Mouse (Mus musculus) MEL (cell line): ENCODE results near the gene Fryl. TPM values are rescaled to one million over a fixed set of nuclear protein-coding genes. Genes with fewer than 3 reads are reported as not detected.

Experiments used
- DNase-seq: peaks from one replicate; pipeline ENCODE4 v3.0.0; 2011; ENCODE audit warnings: low read depth, low spot score
- H3K27ac ChIP-seq: 2 replicates; pipeline ENCODE4 v1.5.1; 2012; ENCODE audit warnings: low read depth, mild to moderate bottlenecking, control low read depth, low read length, moderate library complexity; ENCODE audit not compliant: control insufficient read depth
- H3K27me3 ChIP-seq, 2 experiments: fragments of 150-350 bp in 1 of 2; sonication (generic) in 1 of 2; 2 replicates each; pipeline ENCODE4 v1.6.1; 2012; ENCODE audit warnings: low read length in 2 of 2, mild to moderate bottlenecking in 2 of 2, improper control_type of control experiment in 1 of 2, moderate library complexity in 1 of 2; ENCODE audit not compliant: insufficient read depth in 2 of 2, control insufficient read depth in 1 of 2
- H3K36me3 ChIP-seq, 2 experiments: 2 replicates each; pipeline ENCODE4 v1.6.1; 2012 to 2014; ENCODE audit warnings: low read length in 2 of 2, improper control_type of control experiment in 1 of 2, inconsistent platforms in 1 of 2, mild to moderate bottlenecking in 1 of 2; ENCODE audit not compliant: insufficient read depth in 2 of 2, control insufficient read depth in 1 of 2
- H3K4me1 ChIP-seq, 2 experiments: fragments of 150-350 bp in 1 of 2; sonication (generic) in 1 of 2; 2 replicates each; pipeline ENCODE4 v1.6.1; 2012; ENCODE audit warnings: low read length in 2 of 2, improper control_type of control experiment in 1 of 2, mild to moderate bottlenecking in 1 of 2; ENCODE audit not compliant: insufficient read depth in 2 of 2, control insufficient read depth in 1 of 2
- H3K4me3 ChIP-seq, 2 experiments: fragments of 150-350 bp in 1 of 2; sonication (generic) in 1 of 2; 2 replicates each; pipeline ENCODE4 v1.5.1; 2012; ENCODE audit warnings: low read depth in 2 of 2, low read length in 2 of 2, mild to moderate bottlenecking in 2 of 2, moderate library complexity in 2 of 2, control low read depth in 1 of 2, improper control_type of control experiment in 1 of 2; ENCODE audit not compliant: control insufficient read depth in 1 of 2, insufficient read depth in 1 of 2
- H3K79me2 ChIP-seq: 2 replicates; pipeline ENCODE4 v1.6.1; 2012; ENCODE audit warnings: mild to moderate bottlenecking, low read length, moderate library complexity; ENCODE audit not compliant: control insufficient read depth, poor library complexity, insufficient read depth
- H3K9ac ChIP-seq: 2 replicates; pipeline ENCODE4 v1.6.1; 2012; ENCODE audit warnings: low read depth, mild to moderate bottlenecking, control low read depth, low read length, moderate library complexity; ENCODE audit not compliant: control insufficient read depth, poor library complexity, severe bottlenecking
- H3K9me3 ChIP-seq: fragments of 150-350 bp; sonication (generic); replicated peaks from 2 replicates; pipeline ENCODE4 v1.6.1; 2012; ENCODE audit warnings: mild to moderate bottlenecking, low read length, improper control_type of control experiment, moderate library complexity; ENCODE audit not compliant: insufficient read depth
- BHLHE40 ChIP-seq: IDR thresholded peaks from 2 replicates; pipeline ENCODE4 v1.6.1; 2012; ENCODE audit warnings: low read depth, mild to moderate bottlenecking, inconsistent platforms, low read length, improper control_type of control experiment, borderline replicate concordance
- CHD1 ChIP-seq: IDR thresholded peaks from 2 replicates; pipeline ENCODE4 v1.6.1; 2012; ENCODE audit warnings: low read depth, mild to moderate bottlenecking, inconsistent platforms, low read length, improper control_type of control experiment
- CHD2 ChIP-seq: IDR thresholded peaks from 2 replicates; pipeline ENCODE4 v1.6.1; 2011; ENCODE audit warnings: low read length, improper control_type of control experiment
- CTCF ChIP-seq, 3 experiments: IDR thresholded peaks in 2 of 3; conservative IDR thresholded peaks in 1 of 3; 2 replicates each; pipeline ENCODE4 v1.5.1; 2011 to 2012; ENCODE audit warnings: low read length in 3 of 3, low read depth in 2 of 3, mild to moderate bottlenecking in 2 of 3, improper control_type of control experiment in 1 of 3, inconsistent platforms in 1 of 3, mixed read lengths in 1 of 3, moderate library complexity in 1 of 3; ENCODE audit not compliant: control insufficient read depth in 1 of 3, insufficient read depth in 1 of 3, poor library complexity in 1 of 3, severe bottlenecking in 1 of 3
- E2F4 ChIP-seq: IDR thresholded peaks from 2 replicates; pipeline ENCODE4 v1.6.1; 2011; ENCODE audit warnings: low read depth, low read length, improper control_type of control experiment, borderline replicate concordance
- ELF1 ChIP-seq: IDR thresholded peaks from 2 replicates; pipeline ENCODE4 v1.6.1; 2014; ENCODE audit warnings: low read depth, mild to moderate bottlenecking, inconsistent platforms, low read length, improper control_type of control experiment, moderate library complexity
- EP300 ChIP-seq, 2 experiments: IDR thresholded peaks; 2 replicates each; pipeline ENCODE4 v1.6.1; 2011; ENCODE audit warnings: improper control_type of control experiment in 2 of 2, low read length in 2 of 2, low read depth in 1 of 2, mild to moderate bottlenecking in 1 of 2
- GABPA ChIP-seq: IDR thresholded peaks from 2 replicates; pipeline ENCODE4 v1.6.1; 2012; ENCODE audit warnings: low read depth, mild to moderate bottlenecking, inconsistent platforms, low read length, improper control_type of control experiment, moderate library complexity
- JUND ChIP-seq: IDR thresholded peaks from 2 replicates; pipeline ENCODE4 v1.6.1; 2011; ENCODE audit warnings: low read depth, mild to moderate bottlenecking, improper control_type of control experiment, low read length
- KAT2A ChIP-seq: conservative IDR thresholded peaks from 2 replicates; pipeline ENCODE4 v1.6.1; 2012; ENCODE audit warnings: low read depth, low read length, improper control_type of control experiment, inconsistent platforms
- MAFK ChIP-seq: IDR thresholded peaks from 2 replicates; pipeline ENCODE4 v1.6.1; 2011; ENCODE audit warnings: low read depth, mild to moderate bottlenecking, low read length, improper control_type of control experiment, borderline replicate concordance
- MAX ChIP-seq: IDR thresholded peaks from 2 replicates; pipeline ENCODE4 v1.6.1; 2011; ENCODE audit warnings: low read length, improper control_type of control experiment
- MEF2A ChIP-seq: IDR thresholded peaks from 2 replicates; pipeline ENCODE4 v1.6.1; 2014; ENCODE audit warnings: low read depth, mild to moderate bottlenecking, inconsistent platforms, low read length, improper control_type of control experiment; ENCODE audit not compliant: poor library complexity, insufficient replicate concordance, severe bottlenecking; ENCODE audit errors: extremely low read depth
- MXI1 ChIP-seq: IDR thresholded peaks from 2 replicates; pipeline ENCODE4 v1.6.1; 2011; ENCODE audit warnings: mild to moderate bottlenecking, low read depth, low read length, improper control_type of control experiment
- NRF1 ChIP-seq: IDR thresholded peaks from 2 replicates; pipeline ENCODE4 v1.6.1; 2014; ENCODE audit warnings: low read depth, mild to moderate bottlenecking, inconsistent platforms, low read length, improper control_type of control experiment, moderate library complexity; ENCODE audit not compliant: poor library complexity, insufficient read depth, severe bottlenecking
- POLR2A ChIP-seq, 2 experiments: IDR thresholded peaks; 2 replicates each; pipeline ENCODE4 v1.6.1; 2011 to 2012; ENCODE audit warnings: low read length in 2 of 2, mild to moderate bottlenecking in 2 of 2, control low read depth in 1 of 2, improper control_type of control experiment in 1 of 2, low read depth in 1 of 2, moderate library complexity in 1 of 2; ENCODE audit not compliant: control insufficient read depth in 1 of 2, insufficient read depth in 1 of 2, poor library complexity in 1 of 2
- POLR2AphosphoS5 ChIP-seq: IDR thresholded peaks from 2 replicates; pipeline ENCODE4 v1.6.1; 2012; ENCODE audit warnings: low read depth, borderline replicate concordance, mild to moderate bottlenecking, inconsistent platforms, low read length, moderate library complexity, mixed read lengths
- RCOR1 ChIP-seq: IDR thresholded peaks from 2 replicates; pipeline ENCODE4 v1.6.1; 2012; ENCODE audit warnings: low read depth, mild to moderate bottlenecking, inconsistent platforms, low read length, improper control_type of control experiment
- SIN3A ChIP-seq: IDR thresholded peaks from 2 replicates; pipeline ENCODE4 v1.6.1; 2012; ENCODE audit warnings: low read length, improper control_type of control experiment, inconsistent platforms
- SMC3 ChIP-seq: IDR thresholded peaks from 2 replicates; pipeline ENCODE4 v1.6.1; 2011; ENCODE audit warnings: low read depth, low read length, improper control_type of control experiment
- TCF12 ChIP-seq: IDR thresholded peaks from 2 replicates; pipeline ENCODE4 v1.6.1; 2014; ENCODE audit warnings: low read depth, mild to moderate bottlenecking, inconsistent platforms, low read length, improper control_type of control experiment, moderate library complexity
- USF1 ChIP-seq: IDR thresholded peaks from 2 replicates; pipeline ENCODE4 v1.6.1; 2014; ENCODE audit warnings: low read depth, mild to moderate bottlenecking, inconsistent platforms, low read length, improper control_type of control experiment, moderate library complexity
- USF2 ChIP-seq, 2 experiments: IDR thresholded peaks; 2 replicates each; pipeline ENCODE4 v1.6.1; 2011 to 2012; ENCODE audit warnings: improper control_type of control experiment in 2 of 2, low read length in 2 of 2, borderline replicate concordance in 1 of 2, inconsistent platforms in 1 of 2, low read depth in 1 of 2, mild to moderate bottlenecking in 1 of 2; ENCODE audit not compliant: insufficient read depth in 1 of 2
- ZC3H11A ChIP-seq: IDR thresholded peaks from 2 replicates; pipeline ENCODE4 v1.6.1; 2012; ENCODE audit warnings: low read depth, mild to moderate bottlenecking, inconsistent platforms, low read length, improper control_type of control experiment
- ZNF384 ChIP-seq: IDR thresholded peaks from 2 replicates; pipeline ENCODE4 v1.6.1; 2012; ENCODE audit warnings: low read depth, mild to moderate bottlenecking, inconsistent platforms, low read length, improper control_type of control experiment
- polyA plus RNA-seq, 2 experiments: library from polyadenylated mRNA; stranded (reverse) in 1 of 2; unstranded in 1 of 2; fragments of >175 nt in 1 of 2; fragments of >200 nt in 1 of 2; gene quantifications; 2 replicates each; pipeline versions ENCODE4 v1.2.1 to v1.2.4; 2012; ENCODE audit warnings: low replicate concordance in 2 of 2, low read depth in 1 of 2; ENCODE audit not compliant: insufficient read length in 2 of 2, insufficient read depth in 1 of 2, missing spikeins in 1 of 2
- total RNA-seq: library from RNA; depleted of rRNA; stranded (reverse); fragments of 300-350 nt; gene quantifications from 2 replicates; pipeline ENCODE4 v1.2.3, GENCODE M21; 2012

Gene Fryl
- total and polyA plus RNA-seq, 3 experiments: 18.8 to 188 (median 39.7) TPM

GRCm38 (mm10) chr5:73186912-73187311, 69.5 kb downstream of the Fryl start:
- Histone ChIP-seq H3K9ac (no peak overlapping the region), H3K27ac (no peak overlapping the region), H3K36me3 (peaks cover 0 to 28% of the 10 kb centered on the region in 2 experiments; a peak in 3 of 4 replicates), H3K4me3 (no peak overlapping the region), H3K9me3 (no peaks in the 10 kb centered on the region), H3K27me3 (no peaks in the 10 kb centered on the region), H3K4me1 (peaks cover 22 to 27% of the 10 kb centered on the region in 2 experiments), H3K79me2 (no peaks in the 10 kb centered on the region)
- DNase-seq: no peak
- TF ChIP-seq POLR2A (IDR thresholded peaks at IDR 0.05; ENCODE audit: control insufficient read depth in 1 of 2, insufficient read depth in 1 of 2, low read depth in 1 of 2, low read length in 2 of 2, poor library complexity in 1 of 2) (no peak), CTCF (IDR thresholded peaks at IDR 0.05 in 2 of 3, conservative IDR thresholded peaks at IDR 0.05 in 1 of 3; ENCODE audit: control insufficient read depth in 1 of 3, insufficient read depth in 1 of 3, low read depth in 2 of 3, low read length in 3 of 3, poor library complexity in 1 of 3, severe bottlenecking in 1 of 3) (no peak), BHLHE40 (no peak), MAFK (no peak), SIN3A (no peak), USF1 (no peak), CHD1 (no peak), GABPA (no peak), CHD2 (no peak), TCF12 (no peak), USF2 (IDR thresholded peaks at IDR 0.05; ENCODE audit: borderline replicate concordance in 1 of 2, insufficient read depth in 1 of 2, low read depth in 1 of 2, low read length in 2 of 2) (no peak), POLR2AphosphoS5 (no peak), SMC3 (no peak), NRF1 (no peak), MAX (no peak), RCOR1 (no peak), JUND (no peak), MEF2A (no peak), ZNF384 (no peak)

- Histone ChIP-seq H3K27ac (no peak overlapping the region), H3K9me3 (no peaks in the 10 kb centered on the region), H3K27me3 (no peaks in the 10 kb centered on the region)
- no peak for TF ChIP-seq ZC3H11A
- TF ChIP-seq MXI1: no peak
- TF ChIP-seq E2F4: no peak
- no peak for TF ChIP-seq JUND
- no peak for TF ChIP-seq ELF1
- TF ChIP-seq RCOR1: no peak
- TF ChIP-seq KAT2A: no peak
- TF ChIP-seq USF2 (IDR thresholded peaks at IDR 0.05; ENCODE audit: borderline replicate concordance in 1 of 2, insufficient read depth in 1 of 2, low read depth in 1 of 2, low read length in 2 of 2): no peak
- TF ChIP-seq EP300 (IDR thresholded peaks at IDR 0.05; ENCODE audit: low read depth in 1 of 2, low read length in 2 of 2): no peak
- TF ChIP-seq POLR2A (IDR thresholded peaks at IDR 0.05; ENCODE audit: control insufficient read depth in 1 of 2, insufficient read depth in 1 of 2, low read depth in 1 of 2, low read length in 2 of 2, poor library complexity in 1 of 2): no peak
- TF ChIP-seq, all 39 proteins: peak for 0
- Histone ChIP-seq H3K79me2 (no peaks in the 10 kb centered on the region), H3K4me1 (peaks cover 21 to 22% of the 10 kb centered on the region in 2 experiments), H3K4me3 (no peak overlapping the region), H3K36me3 (peaks cover 0 to 22% of the 10 kb centered on the region in 2 experiments; a peak in 3 of 4 replicates), H3K9ac (no peak overlapping the region)
- DNase-seq: no peak
Measured at GRCm38 (mm10) chr5:73185424-73185823, 71.0 kb downstream of the Fryl start.
